Mouse (Mus musculus) frontal cortex, postnatal 14 days (tissue): ENCODE measurements around the gene Gm9513.

ENCODE experiments used
- DNase-seq, 2 experiments: peaks; one replicate each; pipeline ENCODE4 v3.0.0; 2022; ENCODE audit warnings: low spot score in 2 of 2

The Gm9513 gene

DNA sequence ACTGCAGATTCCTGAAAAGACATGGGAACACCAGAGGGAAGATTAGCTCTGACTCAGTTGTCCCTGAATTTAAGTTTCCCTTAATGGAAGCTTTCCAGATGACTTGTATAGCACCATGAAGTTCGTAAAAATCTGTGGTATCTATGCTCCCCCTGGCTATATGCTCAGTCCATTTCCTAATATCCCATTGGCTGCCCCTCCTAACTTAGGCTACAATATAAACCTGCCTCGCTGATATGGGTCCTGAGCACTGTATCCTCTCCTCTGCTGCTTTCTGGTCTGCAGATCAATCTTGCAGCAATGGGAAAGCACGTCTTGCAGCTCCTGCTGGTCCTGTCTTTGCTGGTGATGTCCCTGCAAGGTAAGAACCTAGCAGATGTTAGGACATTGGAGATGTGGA is at the start of gene Gm9513:
Gm9513 (plus strand) TSS at position 301 of the 400 bp plus-strand sequence.
- no peak for DNase-seq

DNA sequence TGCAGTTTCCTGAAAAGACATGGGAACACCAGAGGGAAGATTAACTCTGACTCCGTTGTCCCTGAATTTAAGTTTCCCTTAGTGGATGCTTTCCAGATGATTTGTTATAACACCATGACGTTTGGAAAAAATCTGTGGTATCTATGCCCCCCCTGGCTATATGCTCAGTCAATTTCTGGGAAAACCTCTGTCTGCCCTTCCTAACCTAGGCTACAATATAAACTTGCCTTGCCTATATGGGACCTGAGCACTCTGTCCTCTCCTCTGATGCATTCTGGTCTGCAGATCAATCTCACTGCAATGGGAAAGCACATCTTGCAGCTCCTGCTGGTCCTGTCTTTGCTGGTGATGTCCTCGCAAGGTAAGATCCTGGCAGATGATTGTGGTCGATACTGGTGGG is 43.9 kb upstream of the Gm9513 start, which contains the start of gene Gm7257:
Gm7257 (plus strand) TSS at position 301 of the 400 bp plus-strand sequence.
- DNase-seq: no peak

DNA sequence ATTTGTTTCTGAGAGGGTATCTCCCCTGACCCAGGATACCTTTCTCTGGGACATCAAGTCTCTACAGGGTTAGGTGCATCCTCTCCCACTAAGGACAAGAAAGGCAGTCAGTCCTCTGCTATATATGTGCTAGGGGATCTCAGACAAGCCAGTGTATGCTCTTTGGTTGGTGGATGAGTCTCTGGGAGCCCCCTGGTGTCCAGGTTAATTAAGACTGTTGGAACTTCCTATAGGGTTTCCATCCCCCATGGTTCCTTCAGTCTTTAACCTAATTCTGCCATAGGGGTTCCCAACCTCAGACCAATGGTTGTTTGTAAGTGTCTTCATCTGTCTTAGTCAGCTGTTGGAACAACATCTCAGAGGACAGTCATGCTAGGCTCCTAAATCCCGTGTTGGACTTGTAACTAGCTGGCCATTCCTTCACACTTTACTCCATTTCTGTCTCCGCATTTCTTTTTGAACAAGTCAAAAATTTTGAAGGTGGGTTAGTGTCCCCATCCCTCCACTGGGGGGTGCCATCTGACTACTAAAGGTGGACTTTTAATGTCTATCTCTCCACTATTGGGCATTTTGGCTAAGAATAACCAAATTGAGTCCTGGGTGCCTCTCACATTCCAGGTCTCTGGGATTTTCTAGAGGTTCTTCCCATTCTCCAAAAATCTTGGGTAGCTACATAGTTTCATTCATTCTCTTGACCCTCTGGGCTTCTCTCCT is 40.2 kb upstream of the Gm9513 start:
- no peak for DNase-seq

DNA sequence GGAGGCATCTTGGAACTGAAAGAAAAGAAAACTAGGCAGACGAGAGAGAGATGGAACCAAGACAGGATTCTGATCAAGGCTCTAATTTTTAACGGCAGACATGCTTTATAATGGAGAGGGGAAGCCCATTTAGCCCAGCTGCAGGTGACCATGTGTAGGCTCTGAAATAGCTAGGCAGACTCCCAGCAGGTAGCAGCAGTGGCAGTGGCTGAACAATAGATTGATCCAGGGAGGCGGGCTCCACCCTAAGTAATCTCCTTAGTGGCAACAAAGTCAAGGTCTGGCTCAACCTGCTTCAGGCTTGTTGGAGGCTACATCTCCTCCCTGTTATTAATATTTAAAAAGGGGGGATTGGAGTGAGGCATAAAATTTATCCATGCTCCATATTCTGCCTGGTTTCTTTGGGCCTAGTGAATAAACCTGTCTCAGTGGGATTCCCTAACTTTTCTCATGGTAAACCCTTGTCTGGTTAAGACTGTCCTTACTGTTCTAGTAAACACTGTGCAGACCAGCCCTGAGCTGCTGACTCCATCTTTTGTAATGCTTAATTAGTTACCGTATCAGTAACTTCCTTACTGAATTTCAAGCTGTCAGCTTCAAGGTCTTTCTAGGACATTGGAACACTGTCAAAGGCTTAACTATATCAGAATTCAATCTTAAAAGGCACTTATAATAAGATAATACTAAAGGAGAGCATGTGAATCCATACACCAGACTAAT is 19.2 kb downstream of the Gm9513 start:
- DNase-seq: no peak

DNA sequence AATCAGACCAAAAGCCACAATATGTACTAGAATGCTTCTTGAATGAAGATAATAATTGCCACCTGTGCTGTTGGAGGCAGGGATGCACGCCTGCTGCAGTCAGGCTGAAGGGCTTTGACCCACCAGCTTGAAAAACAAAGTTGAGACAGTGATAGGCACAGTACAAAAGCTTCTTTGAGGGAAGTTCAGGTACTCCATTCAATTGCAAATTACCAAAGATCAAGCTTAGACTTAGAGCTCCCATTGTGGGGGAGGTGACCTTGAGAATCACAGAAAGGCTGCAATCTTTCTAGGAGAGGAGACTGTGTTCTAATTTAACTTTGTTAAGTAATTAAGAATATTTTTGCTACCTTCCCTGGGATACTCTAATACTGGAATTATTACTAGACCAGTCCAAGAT is 20.4 kb downstream of the Gm9513 start:
- DNase-seq: no peak

DNA sequence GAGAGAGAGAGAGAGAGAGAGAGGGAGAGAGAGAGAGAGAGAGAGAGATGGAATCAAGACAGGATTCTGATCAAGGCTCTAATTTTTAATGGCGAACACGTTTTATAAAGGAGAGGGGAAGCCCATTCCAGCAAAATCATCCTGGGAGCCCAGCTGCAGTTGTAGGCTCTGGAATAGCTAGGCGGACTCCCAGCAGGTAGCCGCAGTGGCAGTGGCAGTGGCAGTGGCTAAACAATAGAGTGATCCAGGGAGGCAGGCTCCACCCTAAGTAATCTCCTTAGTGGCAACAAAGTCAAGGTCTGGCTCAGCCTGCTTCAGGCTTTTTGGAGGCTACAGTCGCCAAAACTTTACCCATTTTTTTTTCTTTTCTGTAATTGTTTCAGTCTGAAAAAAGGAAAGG is 28.8 kb downstream of the Gm9513 start:
- DNase-seq: no peak
